Mouse (Mus musculus): ENCODE results near the gene Ska2. TPM values are rescaled to one million over a fixed set of nuclear protein-coding genes. Genes with fewer than 3 reads are reported as not detected.

Gene Ska2
- polyA plus RNA-seq, 2 experiments, result 18.5 to 24.2 TPM

DNA sequence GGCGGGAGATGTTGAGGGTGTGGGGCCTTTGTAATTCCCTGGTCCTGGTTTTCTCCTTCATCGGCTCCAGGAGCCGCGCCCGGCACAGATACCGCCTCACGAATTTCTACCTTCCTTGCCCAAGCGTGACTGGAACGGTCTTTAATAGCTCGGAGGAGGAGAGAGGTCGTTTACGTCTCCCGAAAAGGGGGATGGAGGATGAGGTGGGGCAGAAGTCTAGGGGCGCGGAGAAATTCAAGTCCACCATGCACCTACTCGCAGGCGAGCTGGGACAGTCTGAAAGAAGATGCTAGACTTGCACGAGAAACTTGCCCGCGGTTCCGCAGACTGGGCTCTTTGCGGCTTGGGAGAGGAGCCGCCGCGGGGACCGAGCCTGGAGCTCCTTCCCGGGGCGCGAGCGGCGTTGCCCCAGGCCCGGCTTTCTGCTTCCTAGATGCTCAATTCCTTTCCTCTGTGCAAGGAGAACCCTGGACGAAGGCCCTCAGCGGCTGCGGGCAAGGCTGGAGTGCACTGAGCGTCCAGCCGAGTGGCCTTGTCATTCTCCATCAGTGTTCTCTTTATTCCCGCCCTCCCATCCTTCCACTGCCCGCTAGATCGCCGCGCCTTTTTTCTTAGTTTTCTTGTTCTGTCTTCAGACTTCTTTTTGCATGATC lies 611 bp downstream of the Ska2 start:
- peak overlapping the region; percentile 96 for H3K9ac ChIP-seq (replicated peaks)
- WGBS (ENCODE audit: insufficient replicate concordance), result 1% methylated on average over 42 of the region's 42 CpGs
- H3K4me1 ChIP-seq (replicated peaks; ENCODE audit: control insufficient read depth in 2 of 2, insufficient read depth in 2 of 2, low read length in 1 of 2), result peaks cover 1 to 4% of the 10 kb centered on the region in 2 experiments; a peak in 3 of 4 replicates
- peak overlapping the region; percentile 84 for H3K4me2 ChIP-seq (ENCODE audit: low read depth)
- peaks cover 46% of the 10 kb centered on the region for H3K36me3 ChIP-seq (replicated peaks; ENCODE audit: control insufficient read depth, insufficient read depth, low read depth)
- TF ChIP-seq CTCF (IDR thresholded peaks at IDR 0.05; ENCODE audit: low read depth) (no peak), EP300 (IDR thresholded peaks at IDR 0.05; ENCODE audit: low read depth) (no peak)
- ATAC-seq (ENCODE audit: insufficient read depth) (no peak), DNase-seq (ENCODE audit: low read depth in 3 of 3, low spot score in 3 of 3) (peak in 1 of 3 experiments; percentile 24)
- H3K4me3 ChIP-seq (ENCODE audit: insufficient read depth in 1 of 2, low read depth in 2 of 2, low read length in 2 of 2), result peak overlapping the region; percentile 86 to 100
- no peaks in the 10 kb centered on the region for H3K9me3 ChIP-seq (ENCODE audit: control insufficient read depth, low read length)
- H3K27ac ChIP-seq, result peak overlapping the region; percentile 86
- H3K27me3 ChIP-seq (ENCODE audit: control insufficient read depth, insufficient read depth, low read length), result no peaks in the 10 kb centered on the region

DNA sequence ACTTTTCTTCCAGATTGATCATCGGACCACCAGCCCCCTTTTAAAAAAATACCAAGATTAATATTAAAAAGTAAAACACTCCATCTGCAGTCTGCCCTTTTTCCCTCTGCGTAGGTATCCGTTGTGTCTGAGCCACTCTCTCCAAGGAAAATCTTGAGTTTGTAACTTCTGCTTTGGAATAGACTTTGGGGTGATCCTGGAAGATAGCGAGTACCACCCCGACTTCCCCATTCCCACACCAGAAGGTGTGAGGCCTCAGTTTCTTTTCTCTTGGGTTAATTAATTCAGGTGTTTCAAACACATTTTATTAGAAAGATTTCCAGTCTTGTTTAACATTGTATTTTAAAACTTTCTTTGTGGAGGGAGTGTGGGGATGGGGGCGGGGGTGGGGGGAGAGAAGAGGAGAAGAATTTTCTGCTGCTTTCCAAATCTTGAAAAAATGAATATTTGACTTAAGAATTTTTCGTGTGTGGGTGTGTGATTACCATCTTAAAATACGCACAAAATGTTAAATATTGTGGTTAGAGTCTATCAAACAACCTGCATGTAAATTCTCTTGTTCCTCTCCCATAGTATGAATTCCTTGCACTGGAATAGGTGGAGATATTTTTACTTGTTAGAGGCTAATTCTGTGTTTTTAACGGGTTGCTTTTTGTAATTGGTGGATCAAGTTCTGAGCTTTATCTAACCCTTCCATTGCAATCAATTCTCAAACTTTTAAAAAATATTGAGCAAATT lies 1.3 kb downstream of the Ska2 start:
- Histone ChIP-seq H3K4me3 (ENCODE audit: insufficient read depth in 1 of 2, low read depth in 2 of 2, low read length in 2 of 2) (peak overlapping the region; percentile 86 to 100), H3K4me1 (replicated peaks; ENCODE audit: control insufficient read depth in 2 of 2, insufficient read depth in 2 of 2, low read length in 1 of 2) (peaks cover 1 to 4% of the 10 kb centered on the region in 2 experiments; a peak in 3 of 4 replicates), H3K36me3 (replicated peaks; ENCODE audit: control insufficient read depth, insufficient read depth, low read depth) (peaks cover 46% of the 10 kb centered on the region), H3K4me2 (ENCODE audit: low read depth) (peak overlapping the region; percentile 84), H3K9ac (replicated peaks) (peak overlapping the region; percentile 96), H3K27me3 (ENCODE audit: control insufficient read depth, insufficient read depth, low read length) (no peaks in the 10 kb centered on the region), H3K27ac (peak overlapping the region; percentile 86), H3K9me3 (ENCODE audit: control insufficient read depth, low read length) (no peaks in the 10 kb centered on the region)
- DNase-seq (ENCODE audit: low read depth in 3 of 3, low spot score in 3 of 3) (no peak), ATAC-seq (ENCODE audit: insufficient read depth) (no peak)
- TF ChIP-seq CTCF (IDR thresholded peaks at IDR 0.05; ENCODE audit: low read depth) (no peak), EP300 (IDR thresholded peaks at IDR 0.05; ENCODE audit: low read depth) (no peak)
- WGBS (ENCODE audit: insufficient replicate concordance), result 5% methylated on average over 9 of the region's 9 CpGs

DNA sequence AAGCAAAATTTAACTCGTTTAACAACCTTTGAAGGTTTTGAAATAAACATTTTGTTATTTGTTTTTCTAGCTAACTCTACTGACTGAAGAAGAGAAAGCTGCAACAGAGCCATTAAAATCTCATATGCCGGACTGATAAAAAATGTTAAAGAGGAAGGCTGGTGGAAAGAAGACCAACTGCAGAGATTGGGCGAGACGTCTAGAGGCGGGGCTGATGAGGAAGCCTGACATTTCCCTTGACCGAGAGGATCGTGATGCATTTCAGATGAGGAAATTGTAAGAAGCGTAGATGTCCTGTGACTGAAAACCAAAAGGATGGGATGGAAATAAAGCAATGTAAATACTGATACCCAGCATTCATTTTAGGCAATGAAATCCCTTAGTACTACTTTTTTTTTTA lies 12.8 kb downstream of the Ska2 start:
- DNase-seq (ENCODE audit: low read depth in 3 of 3, low spot score in 3 of 3) (no peak), ATAC-seq (ENCODE audit: insufficient read depth) (no peak)
- no peaks in the 10 kb centered on the region for H3K27me3 ChIP-seq (ENCODE audit: control insufficient read depth, insufficient read depth, low read length)
- H3K9ac ChIP-seq (replicated peaks), result no peak overlapping the region
- peaks cover 58% of the 10 kb centered on the region for H3K36me3 ChIP-seq (replicated peaks; ENCODE audit: control insufficient read depth, insufficient read depth, low read depth)
- no peak overlapping the region for H3K4me3 ChIP-seq (ENCODE audit: insufficient read depth in 1 of 2, low read depth in 2 of 2, low read length in 2 of 2)
- TF ChIP-seq EP300 (IDR thresholded peaks at IDR 0.05; ENCODE audit: low read depth) (no peak), CTCF (IDR thresholded peaks at IDR 0.05; ENCODE audit: low read depth) (no peak)
- H3K27ac ChIP-seq, result no peak overlapping the region
- H3K4me1 ChIP-seq (replicated peaks; ENCODE audit: control insufficient read depth in 2 of 2, insufficient read depth in 2 of 2, low read length in 1 of 2), result 0 out of 4 replicates have a peak, but pooled peaks cover 0 to 6% of the 10 kb centered on the region in 2 experiments
- WGBS (ENCODE audit: insufficient replicate concordance), result 69% methylated on average over 8 of the region's 8 CpGs
- no peak overlapping the region for H3K4me2 ChIP-seq (ENCODE audit: low read depth)
- H3K9me3 ChIP-seq (ENCODE audit: control insufficient read depth, low read length), result no peaks in the 10 kb centered on the region

DNA sequence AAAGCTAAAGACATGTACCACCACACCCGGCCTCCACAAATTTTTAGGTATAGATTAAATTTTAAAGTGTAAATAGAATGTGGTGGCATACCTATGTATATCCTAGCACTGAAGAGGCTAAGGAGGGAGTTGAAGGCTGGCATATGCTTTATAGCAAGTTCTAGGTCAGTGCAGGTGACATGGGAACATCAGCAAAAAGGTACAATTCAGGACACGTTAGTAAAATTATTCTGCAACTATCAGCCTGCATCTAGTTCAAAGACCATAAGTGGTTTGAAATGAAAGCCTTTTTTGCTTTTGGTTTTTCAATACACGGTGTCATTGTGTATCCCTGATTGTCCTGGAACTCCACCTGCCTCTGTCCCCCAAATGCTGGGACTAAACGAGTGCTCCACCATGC lies 16.5 kb downstream of the Ska2 start:
- H3K4me1 ChIP-seq (replicated peaks; ENCODE audit: control insufficient read depth in 2 of 2, insufficient read depth in 2 of 2, low read length in 1 of 2), result peaks cover 5 to 13% of the 10 kb centered on the region in 2 experiments; a peak in 3 of 4 replicates
- H3K27ac ChIP-seq, result no peak overlapping the region
- H3K4me3 ChIP-seq (ENCODE audit: insufficient read depth in 1 of 2, low read depth in 2 of 2, low read length in 2 of 2), result no peak overlapping the region
- peaks cover 35% of the 10 kb centered on the region for H3K36me3 ChIP-seq (replicated peaks; ENCODE audit: control insufficient read depth, insufficient read depth, low read depth)
- H3K9me3 ChIP-seq (ENCODE audit: control insufficient read depth, low read length), result no peaks in the 10 kb centered on the region
- H3K4me2 ChIP-seq (ENCODE audit: low read depth), result peak overlapping the region; percentile 79
- no peak for TF ChIP-seq EP300 (IDR thresholded peaks at IDR 0.05; ENCODE audit: low read depth)
- 0 out of 2 replicates have a peak overlapping the region, but pooled peaks have one; percentile 24 for H3K9ac ChIP-seq (replicated peaks)
- no peak for ATAC-seq (ENCODE audit: insufficient read depth)
- H3K27me3 ChIP-seq (ENCODE audit: control insufficient read depth, insufficient read depth, low read length), result no peaks in the 10 kb centered on the region
- 53% methylated on average over 4 of the region's 4 CpGs for WGBS (ENCODE audit: insufficient replicate concordance)
- no peak for DNase-seq (ENCODE audit: low read depth in 3 of 3, low spot score in 3 of 3)

DNA sequence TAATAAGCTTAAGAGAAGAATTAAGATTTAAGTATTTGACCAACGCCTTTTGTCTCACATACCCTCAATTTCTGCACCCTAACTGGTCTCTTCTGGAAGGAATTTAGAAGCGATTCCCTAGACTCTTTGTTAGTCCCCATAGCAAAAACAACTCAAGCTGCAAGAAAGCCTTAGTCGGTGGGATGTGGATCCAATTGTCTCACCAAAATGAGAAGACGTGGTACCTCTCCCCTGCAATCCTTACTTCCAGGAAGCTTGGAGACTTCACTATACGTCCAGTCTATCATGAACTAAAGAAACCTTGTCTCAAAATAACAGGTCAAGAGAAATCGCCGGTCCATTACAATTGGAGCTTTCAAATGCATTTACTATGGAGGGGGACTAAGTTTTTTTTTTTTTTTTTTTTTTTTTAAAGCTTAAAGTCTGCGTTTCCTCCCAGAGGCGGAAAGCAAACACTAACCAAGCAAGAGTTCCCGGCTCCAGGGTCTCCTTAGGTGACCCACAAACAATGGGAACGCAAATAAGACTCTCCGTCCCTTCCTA lies 17.3 kb downstream of the Ska2 start:
- peak overlapping the region; percentile 79 for H3K4me2 ChIP-seq (ENCODE audit: low read depth)
- peaks cover 34% of the 10 kb centered on the region for H3K36me3 ChIP-seq (replicated peaks; ENCODE audit: control insufficient read depth, insufficient read depth, low read depth)
- TF ChIP-seq CTCF (IDR thresholded peaks at IDR 0.05; ENCODE audit: low read depth) (no peak), EP300 (IDR thresholded peaks at IDR 0.05; ENCODE audit: low read depth) (0 out of 2 replicates have a peak, but pooled peaks have one; percentile 14)
- H3K27ac ChIP-seq, result peak overlapping the region; percentile 24
- DNase-seq (ENCODE audit: low read depth in 3 of 3, low spot score in 3 of 3), result no peak
- no peak for ATAC-seq (ENCODE audit: insufficient read depth)
- WGBS (ENCODE audit: insufficient replicate concordance), result 4% methylated on average over 12 of the region's 12 CpGs
- peak overlapping the region; percentile 76 to 86 for H3K4me3 ChIP-seq (ENCODE audit: insufficient read depth in 1 of 2, low read depth in 2 of 2, low read length in 2 of 2)
- H3K4me1 ChIP-seq (replicated peaks; ENCODE audit: control insufficient read depth in 2 of 2, insufficient read depth in 2 of 2, low read length in 1 of 2), result peaks cover 5 to 13% of the 10 kb centered on the region in 2 experiments; a peak in 3 of 4 replicates
- no peaks in the 10 kb centered on the region for H3K9me3 ChIP-seq (ENCODE audit: control insufficient read depth, low read length)
- no peaks in the 10 kb centered on the region for H3K27me3 ChIP-seq (ENCODE audit: control insufficient read depth, insufficient read depth, low read length)
- peak overlapping the region; percentile 52 for H3K9ac ChIP-seq (replicated peaks)
